ENCODE assay signal across 22 mouse cellular contexts in genomic region chr2:102082782-102083181, GRCm38 (mm10).
DNase-seq lines count a peak whose midpoint lies in the region; ATAC-seq and TF ChIP-seq lines count a peak whose summit lies in the region.
"Had no signal": no experiment of that assay in that cellular context is flagged by ENCODE, and none has a peak within 500 bp of the region (broad histone marks: within the 10 kb centered on the region; RNA-seq: fewer than 3 reads in every experiment).

No protein-coding gene starts in this region.

- TF ChIP-seq EP300 in lung, postnatal 0 days (IDR thresholded peaks at IDR 0.05): no peak

- no peak overlapping the region for H3K9ac ChIP-seq in lung, postnatal 0 days (replicated peaks; ENCODE audit: low read depth)
- H3K9ac ChIP-seq in midbrain, embryonic 15.5 days: no peak overlapping the region
- H3K9ac ChIP-seq: embryonic facial prominence, embryonic 13.5 days; embryonic facial prominence, embryonic 15.5 days; forebrain, embryonic 12.5 days had no signal

- no peak overlapping the region for H3K4me2 ChIP-seq in lung, postnatal 0 days (replicated peaks; ENCODE audit: low read depth, low read length)
- no peak overlapping the region for H3K4me2 ChIP-seq in midbrain, embryonic 15.5 days
- H3K4me2 ChIP-seq: embryonic facial prominence, embryonic 13.5 days; embryonic facial prominence, embryonic 15.5 days; forebrain, embryonic 12.5 days had no signal

- H3K4me1 ChIP-seq in lung, postnatal 0 days (ENCODE audit: insufficient read depth, low read depth, low read length): no peaks in the 10 kb centered on the region
- H3K4me1 ChIP-seq in midbrain, embryonic 15.5 days: no peaks in the 10 kb centered on the region
- H3K4me1 ChIP-seq: embryonic facial prominence, embryonic 13.5 days; embryonic facial prominence, embryonic 15.5 days; forebrain, embryonic 10.5 days; forebrain, embryonic 12.5 days had no signal

- DNase-seq in lung, postnatal 0 days (ENCODE audit: low spot score): peak; percentile 34
- no peak for DNase-seq in lung, postnatal 14 days
- DNase-seq: adrenal gland, adult 2 months; adrenal gland, postnatal 14 days; adrenal gland, postnatal 36 days; cerebellum, adult 11-12 months; cerebellum, adult 2 months; cerebellum, adult 9-10 months; cerebellum, postnatal 10 days; cerebellum, postnatal 25 days; embryo, embryonic 11 days had no signal

- H3K4me3 ChIP-seq in lung, postnatal 0 days (ENCODE audit: low read depth, low read length): no peak overlapping the region
- no peak overlapping the region for H3K4me3 ChIP-seq in midbrain, embryonic 15.5 days
- H3K4me3 ChIP-seq: embryonic facial prominence, embryonic 13.5 days; embryonic facial prominence, embryonic 15.5 days; erythroblast, embryonic 14.5 days; forebrain, embryonic 10.5 days; forebrain, embryonic 12.5 days had no signal

- no peaks in the 10 kb centered on the region for H3K9me3 ChIP-seq in lung, postnatal 0 days (ENCODE audit: low read length)
- no peaks in the 10 kb centered on the region for H3K9me3 ChIP-seq in midbrain, embryonic 15.5 days
- H3K9me3 ChIP-seq: embryonic facial prominence, embryonic 15.5 days; forebrain, embryonic 12.5 days had no signal

- no peaks in the 10 kb centered on the region for H3K36me3 ChIP-seq in lung, postnatal 0 days (ENCODE audit: insufficient read depth, low read length)
- no peaks in the 10 kb centered on the region for H3K36me3 ChIP-seq in midbrain, embryonic 15.5 days (replicated peaks)

- no peak for ATAC-seq in lung, postnatal 0 days
- ATAC-seq in common myeloid progenitor, adult 5-6 weeks (replicated peaks; ENCODE audit: low read depth, poor library complexity, severe bottlenecking): peak; percentile 54; the same call in 1 of the 2 replicates
- peak; percentile 66 for ATAC-seq in megakaryocyte progenitor cell, adult 5-6 weeks (replicated peaks; ENCODE audit: poor library complexity)
- ATAC-seq in cerebellum, adult (ENCODE audit: insufficient number of reproducible peaks, low FRiP score, low TSS enrichment): no peak
- ATAC-seq in midbrain, embryonic 15.5 days (replicated peaks): no peak
- ATAC-seq: forebrain, embryonic 14.5 days; forebrain, embryonic 16.5 days had no signal

- no peak for TF ChIP-seq CTCF in lung, postnatal 0 days (IDR thresholded peaks at IDR 0.05)

- H3K27ac ChIP-seq in lung, postnatal 0 days (ENCODE audit: low read length): no peak overlapping the region
- H3K27ac ChIP-seq in midbrain, embryonic 15.5 days: no peak overlapping the region
- H3K27ac ChIP-seq: embryonic facial prominence, embryonic 13.5 days; embryonic facial prominence, embryonic 15.5 days; forebrain, embryonic 10.5 days; forebrain, embryonic 12.5 days had no signal

- no peaks in the 10 kb centered on the region for H3K27me3 ChIP-seq in lung, postnatal 0 days (replicated peaks; ENCODE audit: insufficient read depth, low read length)
- no peaks in the 10 kb centered on the region for H3K27me3 ChIP-seq in midbrain, embryonic 15.5 days (replicated peaks)
- H3K27me3 ChIP-seq: embryonic facial prominence, embryonic 13.5 days; embryonic facial prominence, embryonic 15.5 days; forebrain, embryonic 12.5 days had no signal

Comparison
In these comparisons a context has a peak if more than half of its experiments do, and no peak if none do; other contexts are left out.
1. ATAC-seq: peak in common myeloid progenitor, adult 5-6 weeks (single experiment) and megakaryocyte progenitor cell, adult 5-6 weeks (single experiment); none in lung, postnatal 0 days (single experiment), cerebellum, adult (single experiment) and midbrain, embryonic 15.5 days (single experiment).